Mouse (Mus musculus) stomach, postnatal 0 days (tissue): ENCODE measurements around the gene Slc8a1. TPM values are rescaled to one million over a fixed set of nuclear protein-coding genes. Genes with fewer than 3 reads are reported as not detected.

Source experiments
- ATAC-seq: fragments of 200-750 bp; cut with Nextera tagmentation; 2 replicates; pipeline ENCODE4 v1.8.0; 2017; ENCODE audit not compliant: low FRiP score, low TSS enrichment
- DNase-seq: peaks from one replicate; pipeline ENCODE4 v3.0.0-alpha.2; 2016; ENCODE audit warnings: low spot score
- H3K27ac ChIP-seq: fragments of 300-500 bp; sonication (generic); replicated peaks from 2 replicates; pipeline ENCODE4 v1.5.1; 2014; ENCODE audit warnings: mild to moderate bottlenecking, control low read depth
- H3K27me3 ChIP-seq: fragments of 300-500 bp; sonication (generic); 2 replicates; pipeline ENCODE4 v1.6.1; 2014; ENCODE audit warnings: low read length; ENCODE audit not compliant: control insufficient read depth, insufficient read depth
- H3K36me3 ChIP-seq: fragments of 300-500 bp; sonication (generic); 2 replicates; pipeline ENCODE4 v1.6.1; 2014; ENCODE audit warnings: low read length, mixed read lengths; ENCODE audit not compliant: control insufficient read depth, insufficient read depth
- H3K4me1 ChIP-seq: fragments of 300-500 bp; sonication (generic); replicated peaks from 2 replicates; pipeline ENCODE4 v1.6.1; 2014; ENCODE audit warnings: antibody characterized with exemption; ENCODE audit not compliant: control insufficient read depth, insufficient read depth
- H3K4me2 ChIP-seq: fragments of 300-500 bp; sonication (generic); replicated peaks from 2 replicates; pipeline ENCODE4 v1.6.1; 2014; ENCODE audit warnings: low read depth, mild to moderate bottlenecking, control low read depth, moderate library complexity
- H3K4me3 ChIP-seq: fragments of 300-500 bp; sonication (generic); 2 replicates; pipeline ENCODE4 v1.5.1; 2014; ENCODE audit warnings: low read depth, low read length, control low read depth
- H3K9ac ChIP-seq: fragments of 300-500 bp; sonication (generic); 2 replicates; pipeline ENCODE4 v1.6.1; 2014; ENCODE audit warnings: mild to moderate bottlenecking, low read length, control low read depth, mixed read lengths
- H3K9me3 ChIP-seq: fragments of 300-500 bp; sonication (generic); 2 replicates; pipeline ENCODE4 v1.6.1; 2016; ENCODE audit warnings: low read length; ENCODE audit not compliant: control insufficient read depth
- CTCF ChIP-seq: IDR thresholded peaks from 2 replicates; pipeline ENCODE4 v1.5.1; 2016; ENCODE audit warnings: antibody characterized with exemption, low read depth, mild to moderate bottlenecking, moderate library complexity
- EP300 ChIP-seq: optimal IDR thresholded peaks from 2 replicates; pipeline ENCODE3; 2016; ENCODE audit warnings: antibody characterized with exemption
- WGBS: fragments of 180-500 bp; shearing (Covaris S2); extraction: QIAGEN DNeasy Blood & Tissue Kit; methylation state at CpG from one replicate; pipeline ENCODE4 v1.1.7; 2014; 5-methylcytosine and 5-hydroxymethylcytosine counted together
- polyA plus RNA-seq: library from polyadenylated mRNA; unstranded; fragments of >200 nt; fragmentation: Nextera tagmentation; extraction: Ambion mirVana; gene quantifications from 2 replicates; pipeline ENCODE4 v1.2.1, GENCODE M21; 2015

Slc8a1 gene
- polyA plus RNA-seq, 1 experiment from 2014 or later: 3.1 TPM

DNA sequence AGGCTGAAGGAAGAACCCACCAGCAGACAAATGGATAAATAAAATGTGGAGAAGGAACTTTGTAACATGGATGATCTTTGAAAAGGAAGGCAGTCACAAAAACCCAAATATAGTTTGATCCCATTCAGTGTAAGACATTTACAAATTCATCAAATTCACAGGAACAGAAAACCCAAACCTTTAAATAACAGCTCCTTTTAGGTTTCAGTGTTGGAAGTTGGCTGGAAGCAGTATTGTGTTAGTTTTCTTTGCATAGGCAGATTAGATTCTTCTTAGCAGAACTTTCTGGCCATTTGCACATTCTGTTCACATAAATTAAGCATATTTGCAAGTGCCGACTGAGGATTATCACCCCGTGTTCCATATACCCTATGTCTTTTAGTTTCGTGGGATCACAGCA, 193.3 kb downstream of the Slc8a1 start:
- 83% methylated on average over 3 of the region's 3 CpGs for WGBS

DNA sequence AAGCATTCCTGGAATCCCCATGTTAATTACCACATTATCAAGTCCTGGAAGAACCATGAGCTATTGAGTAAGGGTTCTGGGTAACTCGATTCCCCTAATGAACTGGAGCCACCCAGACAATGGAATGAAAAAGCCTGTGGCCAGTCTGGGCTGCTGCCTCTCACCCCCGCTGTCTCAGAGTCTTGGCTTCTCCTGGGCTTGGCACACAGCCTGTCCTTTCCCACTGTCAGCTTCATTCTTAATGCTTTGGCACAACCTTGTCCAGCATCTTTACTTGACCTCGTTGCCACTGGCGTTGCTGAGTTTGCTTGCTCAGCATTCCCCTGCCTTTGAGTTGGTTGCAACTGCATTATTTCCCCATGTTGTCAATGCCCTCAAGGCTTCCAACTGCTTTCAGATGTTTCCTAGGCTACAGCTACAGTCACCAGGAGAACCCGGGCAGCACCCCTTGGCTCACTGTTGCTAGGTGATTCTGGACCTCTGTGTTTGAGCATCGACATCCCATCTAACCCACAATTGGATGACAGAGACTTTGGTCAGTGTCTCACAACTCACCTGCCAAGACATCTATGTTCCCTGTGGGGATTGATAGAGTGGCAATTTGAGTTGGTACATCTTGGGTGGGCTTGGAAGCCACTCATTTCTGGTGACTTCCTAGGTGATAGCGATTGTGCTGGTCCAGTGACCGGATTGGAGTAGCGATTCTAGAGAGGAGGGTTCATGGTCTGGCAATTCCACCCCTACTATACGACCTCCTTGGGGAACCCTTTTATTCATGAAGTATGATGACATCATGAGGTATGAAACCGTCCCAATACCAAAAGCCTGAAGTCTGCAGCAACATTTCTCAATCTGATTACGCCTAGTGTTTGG, 195.6 kb downstream of the Slc8a1 start:
- Histone ChIP-seq H3K27ac (no peak overlapping the region; the same call in 1 of the 2 replicates), H3K27me3 (no peaks in the 10 kb centered on the region), H3K4me1 (0 out of 2 replicates have a peak, but pooled peaks cover 2% of the 10 kb centered on the region), H3K9me3 (no peaks in the 10 kb centered on the region), H3K9ac (no peak overlapping the region), H3K4me3 (no peak overlapping the region), H3K36me3 (no peaks in the 10 kb centered on the region), H3K4me2 (no peak overlapping the region)
- ATAC-seq (no peak), DNase-seq (no peak)
- TF ChIP-seq CTCF: no peak
- TF ChIP-seq EP300: no peak
- WGBS: 81% methylated on average over 12 of the region's 12 CpGs

More for the DNA sequence above, 193.3 kb downstream of the Slc8a1 start:
- no peak for ATAC-seq
- no peak overlapping the region for H3K4me2 ChIP-seq
- H3K27me3 ChIP-seq: no peaks in the 10 kb centered on the region
- no peaks in the 10 kb centered on the region for H3K4me1 ChIP-seq
- no peak for DNase-seq
- H3K36me3 ChIP-seq: no peaks in the 10 kb centered on the region
- no peak for TF ChIP-seq EP300
- TF ChIP-seq CTCF: no peak
- no peak overlapping the region for H3K9ac ChIP-seq
- no peak overlapping the region for H3K4me3 ChIP-seq
- H3K27ac ChIP-seq: no peak overlapping the region
- H3K9me3 ChIP-seq: no peaks in the 10 kb centered on the region

- Histone ChIP-seq H3K4me1 (0 out of 2 replicates have a peak, but pooled peaks cover 2% of the 10 kb centered on the region), H3K27ac (no peak overlapping the region), H3K36me3 (no peaks in the 10 kb centered on the region), H3K27me3 (no peaks in the 10 kb centered on the region), H3K4me3 (no peak overlapping the region), H3K4me2 (no peak overlapping the region), H3K9ac (no peak overlapping the region), H3K9me3 (no peaks in the 10 kb centered on the region)
- 57% methylated on average over 9 of the region's 9 CpGs for WGBS
- no peak for DNase-seq
- ATAC-seq: no peak
- TF ChIP-seq EP300 (no peak), CTCF (no peak)
Observed at GRCm38 (mm10) chr17:81538163-81539160, 199.7 kb downstream of the Slc8a1 start.

DNA sequence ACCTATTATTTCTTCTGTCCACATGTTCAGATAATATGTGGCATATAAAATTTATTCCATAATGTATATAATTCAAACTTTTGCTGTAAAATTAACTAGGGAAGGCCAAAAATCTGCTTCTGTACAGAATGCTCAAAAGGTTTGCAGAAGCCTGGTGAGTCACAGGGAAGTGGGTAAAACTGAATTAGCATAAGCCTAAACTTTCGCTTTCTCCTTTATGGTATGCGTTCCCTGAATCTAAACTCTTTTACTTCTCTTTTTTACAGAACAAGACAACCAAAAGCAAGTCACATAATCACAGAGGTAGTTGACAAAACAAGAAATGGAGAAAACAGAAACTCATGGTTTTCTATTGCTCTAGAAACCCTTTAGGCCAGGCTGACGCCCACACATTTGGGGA, 202.1 kb downstream of the Slc8a1 start:
- H3K27ac ChIP-seq: no peak overlapping the region
- 0 out of 2 replicates have a peak, but pooled peaks cover 2% of the 10 kb centered on the region for H3K4me1 ChIP-seq
- no peaks in the 10 kb centered on the region for H3K27me3 ChIP-seq
- H3K4me3 ChIP-seq: no peak overlapping the region
- H3K9ac ChIP-seq: no peak overlapping the region
- ATAC-seq (no peak), DNase-seq (no peak)
- no peak for TF ChIP-seq CTCF
- TF ChIP-seq EP300: no peak
- H3K4me2 ChIP-seq: no peak overlapping the region
- WGBS: 89% methylated on average over 3 of the region's 3 CpGs
- no peaks in the 10 kb centered on the region for H3K9me3 ChIP-seq
- no peaks in the 10 kb centered on the region for H3K36me3 ChIP-seq

DNA sequence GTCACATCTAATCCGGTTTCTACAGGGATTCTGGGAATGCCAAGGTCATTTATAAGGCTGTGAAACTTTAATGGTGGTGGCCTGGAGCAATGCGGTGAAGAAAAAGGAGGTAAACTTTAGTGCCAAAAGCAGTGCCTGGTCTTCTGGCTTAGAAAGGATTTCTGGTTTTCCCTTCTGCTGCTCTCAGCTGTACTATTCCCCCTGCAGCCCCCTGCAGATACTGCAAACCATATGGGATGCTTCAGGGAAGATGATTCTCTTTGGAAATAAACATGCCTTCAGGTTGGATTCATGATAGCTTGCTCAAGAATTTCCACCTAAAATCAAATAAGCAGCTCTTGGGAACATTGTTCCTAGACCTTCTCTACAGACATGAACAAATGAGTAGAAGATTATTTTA, 208.3 kb downstream of the Slc8a1 start:
- H3K27ac ChIP-seq: no peak overlapping the region
- no peaks in the 10 kb centered on the region for H3K36me3 ChIP-seq
- H3K27me3 ChIP-seq: no peaks in the 10 kb centered on the region
- WGBS: 44% methylated on average over 2 of the region's 2 CpGs
- no peak for TF ChIP-seq EP300
- TF ChIP-seq CTCF: no peak
- DNase-seq (no peak), ATAC-seq (no peak)
- H3K9ac ChIP-seq: no peak overlapping the region
- H3K4me2 ChIP-seq: no peak overlapping the region
- H3K4me3 ChIP-seq: no peak overlapping the region
- H3K4me1 ChIP-seq: no peaks in the 10 kb centered on the region
- no peaks in the 10 kb centered on the region for H3K9me3 ChIP-seq
